Mouse (Mus musculus) ES-E14 (cell line): ENCODE data around the gene Rbp2.

Source experiments
- MAFK ChIP-seq: IDR thresholded peaks from 2 replicates; pipeline ENCODE4 v1.6.1; 2014; ENCODE audit warnings: mild to moderate bottlenecking, low read depth, low read length, inconsistent platforms; ENCODE audit not compliant: insufficient read depth
- ZC3H11A ChIP-seq: IDR thresholded peaks from 2 replicates; pipeline ENCODE4 v1.6.1; 2012; ENCODE audit warnings: low read depth, mild to moderate bottlenecking, inconsistent platforms, low read length, borderline replicate concordance

GRCm38 (mm10) chr9:98445359-98446149, 40.4 kb upstream of the Rbp2 start:
- TF ChIP-seq MAFK (no peak), ZC3H11A (no peak)
